Mouse (Mus musculus) liver, adult (tissue): ENCODE results near the gene Slc30a7.

ENCODE experiments used
- GATA4 ChIP-seq: IDR thresholded peaks from 2 replicates; pipeline ENCODE4 v1.6.1; 2014; ENCODE audit warnings: mild to moderate bottlenecking, low read length; ENCODE audit not compliant: insufficient replicate concordance

Gene Slc30a7

DNA sequence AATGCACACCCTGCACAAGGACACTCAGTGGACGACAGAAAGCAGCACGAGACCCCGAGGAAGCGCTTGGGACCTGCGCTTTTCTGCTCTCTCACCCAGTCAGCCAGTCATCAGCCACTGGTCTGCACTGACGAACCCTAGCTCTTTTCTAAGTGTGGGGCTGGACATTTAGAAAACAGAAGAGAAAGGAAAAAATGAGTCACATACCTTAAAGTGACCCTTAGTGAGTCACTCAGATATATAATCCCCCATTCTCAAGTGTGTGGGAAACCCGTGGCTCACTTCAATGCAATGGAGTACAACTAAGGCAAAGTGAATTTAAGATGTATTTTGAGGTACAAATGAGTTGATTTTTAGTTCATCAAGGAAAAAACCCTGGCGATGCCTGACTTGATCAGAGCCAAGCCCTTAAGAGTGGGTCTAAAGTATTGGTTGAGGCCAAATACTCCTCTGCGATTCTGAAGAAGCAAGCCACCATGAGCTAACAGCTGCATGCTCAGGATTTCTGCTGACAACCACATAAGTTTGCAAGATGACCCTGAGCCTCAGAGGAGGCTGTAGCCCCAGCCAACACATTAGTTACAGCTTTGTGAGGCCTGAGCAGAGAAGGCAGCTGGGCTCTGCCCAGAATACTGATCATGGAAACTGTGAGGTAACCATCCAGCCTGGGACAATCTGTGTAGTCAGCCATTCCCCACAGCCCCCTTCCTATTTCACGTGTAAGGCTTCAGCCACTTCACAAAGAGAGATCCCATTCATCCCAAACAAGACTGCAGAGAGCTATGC, 38.3 kb downstream of the Slc30a7 start:
- TF ChIP-seq GATA4, result no peak

DNA sequence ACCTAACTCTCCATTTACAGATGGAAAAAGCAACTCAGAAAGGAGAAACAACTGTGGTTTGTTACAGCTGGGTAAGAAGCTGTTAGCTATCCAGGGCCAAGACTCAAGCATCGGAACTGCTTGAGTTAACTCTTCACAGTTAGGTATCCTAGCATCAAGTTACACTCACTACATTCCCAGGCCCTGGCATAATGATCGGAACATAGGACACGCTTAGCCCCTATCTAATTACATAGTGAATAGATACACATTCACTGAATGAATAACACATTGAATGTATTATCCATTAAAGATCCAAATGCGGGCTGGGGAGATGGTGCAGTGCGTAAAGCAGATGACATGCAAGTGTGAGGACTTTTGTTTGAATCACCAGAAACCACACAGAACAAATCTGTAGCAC, 43.1 kb downstream of the Slc30a7 start:
- TF ChIP-seq GATA4, result no peak

DNA sequence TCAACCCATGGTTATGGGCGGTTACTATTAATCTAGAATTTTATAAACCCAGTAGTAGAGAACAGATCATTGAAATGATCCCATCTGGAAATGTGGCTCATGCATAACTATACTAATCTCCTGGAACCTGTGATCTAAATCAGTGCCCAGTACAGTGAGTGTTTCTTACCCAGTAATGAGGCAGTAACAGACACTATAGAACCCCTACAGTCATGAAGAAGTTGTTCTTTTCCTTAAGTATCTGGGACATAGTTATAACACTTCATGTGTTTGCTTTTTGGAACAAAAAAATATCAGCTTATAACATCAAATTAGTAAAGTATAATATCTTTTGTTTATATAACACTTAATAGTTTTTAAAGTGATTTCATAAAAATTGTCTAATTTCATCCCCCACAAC, 43.6 kb downstream of the Slc30a7 start:
- TF ChIP-seq GATA4, result no peak

DNA sequence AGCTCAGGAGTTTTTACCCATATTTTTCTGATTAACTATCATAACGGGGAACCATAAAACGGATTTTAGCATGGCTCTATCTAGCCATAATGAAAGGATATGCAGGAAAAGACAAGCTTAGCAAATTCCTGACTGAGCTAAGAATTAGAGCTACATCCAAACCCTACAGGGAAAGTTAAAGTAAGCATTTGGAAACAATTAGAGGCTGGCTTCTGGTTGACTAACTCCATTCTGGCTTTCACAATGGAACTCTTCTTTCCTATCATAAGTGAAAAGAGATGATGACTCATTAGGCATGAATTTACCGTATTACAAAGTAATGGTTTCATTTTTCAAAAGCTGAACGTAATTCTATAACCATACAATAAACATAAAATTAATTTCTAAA, 45.2 kb downstream of the Slc30a7 start:
- TF ChIP-seq GATA4, result no peak

DNA sequence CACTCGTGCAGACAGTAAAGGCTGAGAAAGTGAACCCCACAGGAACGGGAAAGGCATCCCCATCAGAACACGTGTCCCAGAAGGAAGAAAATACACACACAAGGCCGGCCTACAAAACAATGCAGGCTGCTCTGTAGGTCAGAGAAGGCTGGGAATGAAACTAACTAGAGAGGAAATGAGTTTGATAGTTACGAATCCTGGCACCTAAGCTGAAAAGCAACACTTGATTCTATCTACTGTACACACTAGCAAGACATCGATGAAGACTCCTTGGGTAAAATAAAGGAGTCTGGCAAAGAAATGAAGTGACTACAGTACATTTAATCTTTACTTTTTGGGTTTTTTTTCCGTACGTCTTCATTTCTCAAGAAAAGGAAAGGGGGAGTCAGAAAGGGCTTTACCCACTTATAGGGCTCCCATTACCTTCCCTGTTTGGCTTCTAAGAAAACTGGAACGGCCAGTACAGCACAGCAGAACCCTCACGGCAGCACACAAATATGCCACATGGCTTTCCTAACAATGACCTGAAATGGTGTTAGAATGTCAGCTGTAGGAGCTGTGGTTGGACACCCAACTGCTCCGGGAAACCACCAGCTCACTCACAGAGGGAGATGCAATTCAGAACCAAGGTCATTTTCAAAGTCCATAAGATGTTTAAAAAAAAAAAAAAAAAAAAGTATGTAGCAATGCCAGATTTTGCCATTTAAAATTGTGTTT, 45.7 kb downstream of the Slc30a7 start:
- TF ChIP-seq GATA4, result no peak

DNA sequence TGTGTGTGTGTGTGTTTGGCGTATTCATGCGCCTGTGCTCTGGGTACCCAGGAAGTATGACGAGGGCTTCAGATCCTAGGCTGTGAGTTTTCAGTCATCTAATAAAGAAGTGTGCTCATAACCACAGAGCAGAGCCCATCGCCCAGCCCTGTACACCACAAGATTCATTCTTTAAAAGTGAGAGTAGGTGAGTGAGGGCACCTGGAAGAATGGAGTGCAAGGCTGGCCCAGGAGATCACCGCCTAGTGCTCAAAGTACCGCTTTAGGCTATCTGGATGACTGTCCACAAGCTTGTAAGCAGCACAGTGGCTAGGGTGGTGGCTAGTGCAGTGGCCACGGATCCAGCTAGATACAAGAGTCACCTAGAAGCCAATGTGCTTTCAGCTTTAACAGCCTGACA, 50.0 kb downstream of the Slc30a7 start:
- TF ChIP-seq GATA4, result no peak

DNA sequence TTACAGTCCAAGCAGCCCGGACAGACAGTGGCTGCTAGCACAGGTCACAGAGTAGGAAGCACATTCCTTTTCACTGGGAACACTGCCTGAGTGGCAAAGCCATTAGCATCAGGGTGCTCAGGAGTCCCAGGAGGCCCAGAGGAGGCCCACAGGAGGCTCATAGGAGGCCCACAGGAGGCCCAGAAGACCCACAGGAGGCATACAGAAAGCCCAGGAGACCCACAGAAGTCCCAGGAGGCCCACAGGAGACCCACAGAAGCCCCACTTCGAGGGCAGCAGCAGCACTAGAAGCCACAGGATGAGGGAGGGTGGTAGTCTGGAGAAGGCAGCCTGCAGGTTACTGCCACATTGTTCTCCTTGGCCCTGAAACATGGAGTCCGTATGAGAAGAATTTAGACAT, 54.1 kb downstream of the Slc30a7 start:
- TF ChIP-seq GATA4, result no peak

DNA sequence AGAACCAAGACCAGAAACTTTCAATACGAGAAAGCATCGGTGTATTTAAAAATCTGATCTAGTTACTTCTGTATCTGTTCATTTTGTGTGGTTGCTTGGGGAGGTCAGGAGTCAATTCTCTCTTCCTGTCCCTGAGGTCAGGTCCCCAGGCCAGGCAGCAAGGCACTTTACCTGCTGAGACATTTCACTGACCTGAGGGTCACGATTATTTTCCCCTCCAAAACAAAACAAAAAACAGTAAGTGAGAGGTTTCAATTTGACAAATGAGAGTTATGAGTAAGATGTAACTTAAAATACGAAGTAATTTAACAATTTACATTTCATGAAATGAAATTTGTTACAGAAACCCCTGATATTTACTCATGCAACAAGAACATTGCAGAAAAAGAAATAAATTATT, 54.9 kb downstream of the Slc30a7 start:
- TF ChIP-seq GATA4, result no peak

DNA sequence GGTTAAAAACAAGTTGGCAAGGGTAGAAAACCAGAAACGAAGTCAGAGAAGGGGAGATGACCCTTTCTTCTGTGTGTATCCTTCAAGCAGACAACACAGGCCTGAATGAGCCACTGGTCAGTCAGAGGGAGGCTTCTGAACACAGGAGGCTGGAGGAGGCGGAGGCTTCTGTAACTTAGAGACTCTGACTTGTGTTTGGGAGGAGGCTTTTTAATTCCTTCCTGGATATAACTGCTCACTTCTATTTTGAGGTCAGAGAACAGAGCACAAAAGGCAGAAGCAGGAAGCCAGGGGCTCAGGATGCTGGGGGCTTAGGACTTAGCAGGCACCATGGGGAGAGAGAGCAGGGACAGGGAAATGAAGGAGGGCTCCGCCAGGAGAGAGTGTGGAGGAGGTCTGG, 56.0 kb downstream of the Slc30a7 start:
- no peak for TF ChIP-seq GATA4

DNA sequence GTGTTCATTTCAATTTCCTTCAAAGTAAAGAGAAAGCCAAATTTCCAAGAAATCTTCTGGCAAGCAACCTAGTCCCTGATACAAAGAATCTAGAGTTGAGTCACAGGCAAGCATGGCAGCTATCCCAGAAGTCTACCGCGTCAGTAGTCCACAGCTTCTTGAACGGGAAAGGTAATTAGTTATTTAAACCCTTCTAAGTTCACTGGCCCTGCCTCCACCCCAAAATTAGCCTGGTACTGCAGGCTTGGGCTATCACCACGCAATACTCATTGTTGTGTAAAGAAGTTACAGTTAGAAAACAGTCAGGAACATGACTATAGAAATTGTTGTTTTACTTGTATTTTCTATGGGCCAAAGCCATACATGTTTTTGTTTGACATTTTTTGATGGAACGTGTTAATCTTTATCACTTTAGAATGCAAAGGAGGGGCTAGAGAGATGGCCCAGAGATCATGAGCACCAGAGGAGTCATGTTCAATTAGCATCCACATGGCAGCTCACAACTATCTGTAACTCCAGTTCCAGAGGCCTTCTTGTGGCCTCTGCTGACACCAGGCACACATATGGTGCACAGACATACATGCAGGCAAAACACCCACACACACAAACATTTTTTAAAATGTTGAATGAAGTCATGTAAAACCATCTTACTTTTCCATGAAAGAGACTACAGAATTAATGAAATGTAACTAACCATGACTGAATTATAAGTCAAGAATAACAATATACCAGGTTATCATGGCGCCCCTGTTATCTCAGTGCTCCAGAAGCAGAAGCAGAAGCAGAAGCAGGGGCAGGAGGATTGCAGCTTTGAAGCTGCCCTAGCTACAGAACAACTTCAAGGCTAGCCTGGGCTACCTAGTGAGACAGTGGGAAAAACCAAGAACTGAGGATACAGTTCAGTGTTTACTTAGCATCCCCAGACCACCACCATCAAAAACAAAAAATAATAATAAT, 57.0 kb downstream of the Slc30a7 start:
- TF ChIP-seq GATA4, result no peak

DNA sequence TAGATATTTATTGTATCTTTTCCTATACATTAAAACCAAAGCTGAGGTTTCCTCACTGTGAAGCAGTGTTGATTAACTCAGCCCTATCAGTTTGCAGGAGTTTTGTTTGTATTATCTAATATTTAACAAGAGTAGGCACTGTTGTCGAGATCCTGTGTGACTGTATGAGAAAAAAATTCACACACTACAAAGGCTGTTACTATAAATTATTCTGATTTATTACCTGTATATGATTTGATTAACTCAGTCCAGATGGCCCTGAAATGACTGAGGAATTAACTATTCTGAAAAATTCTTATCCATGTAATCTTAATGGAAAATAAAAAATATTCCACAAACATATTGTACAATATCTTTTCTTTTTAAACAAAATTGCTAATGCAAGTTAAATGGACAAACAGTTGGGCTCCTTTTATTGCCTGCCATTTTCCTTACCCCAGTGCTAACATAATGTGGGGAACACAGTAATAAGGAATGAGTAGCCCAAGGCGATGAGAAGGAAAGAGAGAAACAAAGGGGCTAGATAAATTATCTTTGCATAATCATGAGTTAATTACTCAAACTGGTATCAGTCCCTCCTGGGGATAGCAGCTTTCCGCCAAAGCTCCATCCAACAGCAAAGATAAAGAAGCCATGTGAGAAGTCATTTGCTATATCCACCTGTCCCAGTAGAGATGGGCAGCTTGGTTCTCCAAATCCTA, 57.8 kb downstream of the Slc30a7 start:
- no peak for TF ChIP-seq GATA4

DNA sequence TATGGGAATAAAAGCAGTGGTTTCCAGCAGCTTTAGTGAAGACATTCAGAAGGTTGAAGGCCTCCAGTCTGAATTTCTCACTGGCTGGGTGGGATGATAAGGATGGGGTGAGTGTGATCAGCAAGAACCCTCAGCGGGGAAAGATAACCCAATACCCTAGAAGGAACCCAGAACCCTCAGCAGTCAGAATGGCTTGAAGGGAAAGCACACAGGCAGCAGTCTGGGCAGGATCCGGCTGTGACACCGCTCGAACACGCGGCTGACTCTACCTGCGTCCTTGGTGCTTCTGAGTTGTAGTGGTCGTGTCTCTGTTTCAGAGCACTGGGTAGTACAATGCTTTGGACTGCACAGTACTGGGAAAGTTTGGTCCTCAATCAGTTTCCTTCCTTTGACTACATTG, 60.9 kb downstream of the Slc30a7 start:
- TF ChIP-seq GATA4, result no peak

DNA sequence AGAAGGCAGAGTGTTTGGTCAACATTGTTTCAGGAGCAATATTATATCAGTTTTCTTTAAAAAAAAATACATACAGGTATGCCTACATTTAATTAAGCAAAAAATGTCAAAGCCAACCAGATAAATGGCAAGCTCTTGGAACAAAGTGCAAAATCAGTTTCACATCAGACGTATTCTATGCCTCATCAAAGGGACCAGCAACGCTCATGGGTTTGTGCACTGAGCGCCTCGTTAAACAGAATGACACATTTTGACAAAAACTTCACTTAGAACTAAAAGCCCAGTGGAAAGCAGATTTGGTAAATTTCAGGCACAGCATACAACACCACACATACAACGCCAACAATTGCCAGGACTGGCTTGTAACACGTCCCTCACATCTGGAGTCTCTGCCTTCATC, 62.8 kb downstream of the Slc30a7 start:
- no peak for TF ChIP-seq GATA4

DNA sequence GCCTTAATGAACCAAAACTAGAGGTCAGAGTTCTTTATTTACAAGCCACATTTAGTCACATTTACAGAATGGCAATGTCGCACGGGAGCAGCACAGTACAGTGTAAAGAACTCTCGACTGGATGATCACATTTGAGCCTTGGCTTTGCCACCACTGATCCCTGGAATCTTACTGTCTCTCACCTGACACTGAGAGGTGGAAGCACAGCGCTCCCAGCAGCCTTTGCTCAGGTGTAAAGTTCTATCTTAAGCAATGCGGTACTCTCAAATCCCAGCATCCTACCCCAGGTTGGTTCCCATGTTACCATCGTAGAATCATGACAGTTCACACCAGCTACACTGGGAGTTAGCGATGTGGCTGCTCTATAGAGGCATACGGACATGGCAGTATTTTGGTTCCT, 65.7 kb downstream of the Slc30a7 start:
- TF ChIP-seq GATA4, result no peak

DNA sequence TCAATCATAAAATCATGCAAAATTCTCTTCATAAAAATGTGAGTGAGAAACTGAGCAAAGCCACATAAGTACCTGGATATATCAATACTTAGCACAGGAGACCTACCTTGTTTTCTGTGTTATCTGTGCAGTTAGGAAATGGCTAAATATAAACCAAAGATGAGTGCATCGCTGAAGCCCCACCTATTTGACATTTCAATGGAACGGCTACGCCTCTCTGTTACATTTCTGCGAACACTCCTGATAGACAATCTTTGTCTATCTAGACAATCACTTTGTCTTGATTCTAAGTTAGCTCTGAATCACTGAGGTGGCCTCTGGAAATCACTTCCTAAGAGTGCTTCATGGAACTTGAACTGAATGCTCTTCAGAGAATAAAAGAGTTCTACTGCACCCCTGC, 66.7 kb downstream of the Slc30a7 start:
- no peak for TF ChIP-seq GATA4

DNA sequence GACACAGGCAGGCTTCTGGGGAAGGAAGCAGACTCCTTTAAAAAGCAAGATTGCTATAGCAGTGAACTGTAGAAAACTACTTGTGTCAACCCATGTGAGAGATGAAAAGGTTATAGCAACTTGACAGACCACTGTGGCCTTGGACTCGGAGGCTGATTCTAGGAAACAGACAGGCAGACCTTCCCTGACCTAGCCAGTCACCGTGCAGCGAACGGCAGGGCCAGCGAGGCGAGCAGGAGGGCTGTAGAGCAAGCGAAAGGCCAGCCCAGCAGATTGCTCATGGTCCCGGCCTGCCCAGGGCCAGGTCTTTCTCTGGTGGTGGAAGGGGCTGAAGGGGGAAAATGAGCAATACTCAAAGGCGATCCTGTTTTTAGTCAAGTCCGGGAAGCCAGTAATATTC, 69.4 kb downstream of the Slc30a7 start:
- no peak for TF ChIP-seq GATA4
